Mouse (Mus musculus) megakaryocyte, embryonic 14.5 days (primary cell): ENCODE measurements around the gene Tnfrsf19.

Source experiments
- FLI1 ChIP-seq: IDR thresholded peaks from 2 replicates; pipeline ENCODE4 v1.6.1; 2012; ENCODE audit warnings: low read length, inconsistent platforms, mixed read lengths
- GATA1 ChIP-seq: IDR thresholded peaks from 3 replicates; pipeline ENCODE4 v1.6.1; 2012; ENCODE audit warnings: mixed read lengths, low read length, inconsistent platforms, borderline replicate concordance

- TF ChIP-seq GATA1 (no peak), FLI1 (no peak)
Observed at GRCm38 (mm10) chr14:61044316-61044715, 2.0 kb downstream of the Tnfrsf19 start.
